Mouse (Mus musculus) heart, embryonic 16.5 days (tissue): ENCODE results near the gene Nfrkb. TPM values are rescaled to one million over a fixed set of nuclear protein-coding genes. Genes with fewer than 3 reads are reported as not detected.

Experiments
- ATAC-seq: fragments of 200-750 bp; cut with Nextera tagmentation; replicated peaks from 2 replicates; pipeline ENCODE4 v1.8.0; 2017; ENCODE audit warnings: moderate number of reproducible peaks; ENCODE audit not compliant: insufficient read depth, low FRiP score; ENCODE audit errors: extremely low read depth
- H3K27ac ChIP-seq: fragments of 300-500 bp; sonication (generic); 2 replicates; pipeline ENCODE4 v1.5.1; 2014; ENCODE audit warnings: mild to moderate bottlenecking, low read length, control low read depth, moderate library complexity
- H3K27me3 ChIP-seq: fragments of 300-500 bp; sonication (generic); 2 replicates; pipeline ENCODE4 v1.6.1; 2014; ENCODE audit warnings: low read length, mixed read lengths; ENCODE audit not compliant: control insufficient read depth, insufficient read depth
- H3K36me3 ChIP-seq: fragments of 300-500 bp; sonication (generic); 2 replicates; pipeline ENCODE4 v1.6.1; 2014; ENCODE audit not compliant: control insufficient read depth, insufficient read depth
- H3K4me1 ChIP-seq: fragments of 300-500 bp; sonication (generic); 2 replicates; pipeline ENCODE4 v1.6.1; 2014; ENCODE audit warnings: low read length, mixed read lengths; ENCODE audit not compliant: control insufficient read depth, insufficient read depth
- H3K4me2 ChIP-seq: fragments of 300-500 bp; sonication (generic); 2 replicates; pipeline ENCODE4 v1.6.1; 2014; ENCODE audit warnings: low read depth, mild to moderate bottlenecking, control low read depth, low read length
- H3K4me3 ChIP-seq: fragments of 300-500 bp; sonication (generic); 2 replicates; pipeline ENCODE4 v1.5.1; 2014; ENCODE audit warnings: mild to moderate bottlenecking, control low read depth, low read length
- H3K9ac ChIP-seq: fragments of 300-500 bp; sonication (generic); 2 replicates; pipeline ENCODE4 v1.6.1; 2014; ENCODE audit warnings: low read length, control low read depth
- H3K9me3 ChIP-seq: fragments of 300-500 bp; sonication (generic); replicated peaks from 2 replicates; pipeline ENCODE4 v1.6.1; 2016; ENCODE audit warnings: low read length; ENCODE audit not compliant: control insufficient read depth
- WGBS: fragments of 180-500 bp; shearing (Covaris S2); extraction: QIAGEN DNeasy Blood & Tissue Kit; methylation state at CpG from one replicate; pipeline ENCODE4 v1.1.7; 2014; 5-methylcytosine and 5-hydroxymethylcytosine counted together
- polyA plus RNA-seq: library from polyadenylated mRNA; unstranded; fragments of >200 nt; fragmentation: Nextera tagmentation; extraction: Ambion mirVana; gene quantifications from 2 replicates; pipeline ENCODE4 v1.2.1, GENCODE M21; 2015

The Nfrkb gene
- polyA plus RNA-seq, 1 experiment from 2014 or later, result 13.4 TPM

GRCm38 (mm10) chr9:31405217-31405616, 19.2 kb downstream of the Nfrkb start:
- no peaks in the 10 kb centered on the region for H3K27me3 ChIP-seq
- no peak overlapping the region for H3K4me2 ChIP-seq
- WGBS, result 61% methylated on average over 6 of the region's 6 CpGs
- H3K4me3 ChIP-seq, result no peak overlapping the region
- H3K36me3 ChIP-seq, result peaks cover 66% of the 10 kb centered on the region
- H3K9me3 ChIP-seq, result no peaks in the 10 kb centered on the region
- ATAC-seq, result no peak
- no peak overlapping the region for H3K27ac ChIP-seq
- H3K4me1 ChIP-seq, result no peaks in the 10 kb centered on the region
- H3K9ac ChIP-seq, result no peak overlapping the region

DNA sequence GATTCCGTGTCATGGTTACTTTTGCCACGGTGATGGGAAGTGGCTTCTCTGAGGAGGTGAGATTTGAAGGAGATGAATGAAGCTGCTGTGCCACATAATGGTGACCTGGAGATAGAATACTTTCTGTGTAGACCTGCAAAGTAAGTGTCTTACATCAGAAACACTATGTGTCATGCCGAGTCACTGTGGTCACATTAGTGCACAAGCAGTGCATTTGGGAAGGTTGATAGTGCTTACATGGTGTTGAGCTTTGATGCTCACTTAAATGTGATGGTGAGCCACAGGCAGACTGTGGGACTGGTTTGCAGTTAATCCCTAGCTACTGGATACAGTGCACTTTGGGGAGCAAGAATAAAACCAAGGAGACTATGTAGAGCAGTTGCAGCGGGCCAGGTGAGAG, 26.2 kb downstream of the Nfrkb start:
- peaks cover 71% of the 10 kb centered on the region for H3K36me3 ChIP-seq

DNA sequence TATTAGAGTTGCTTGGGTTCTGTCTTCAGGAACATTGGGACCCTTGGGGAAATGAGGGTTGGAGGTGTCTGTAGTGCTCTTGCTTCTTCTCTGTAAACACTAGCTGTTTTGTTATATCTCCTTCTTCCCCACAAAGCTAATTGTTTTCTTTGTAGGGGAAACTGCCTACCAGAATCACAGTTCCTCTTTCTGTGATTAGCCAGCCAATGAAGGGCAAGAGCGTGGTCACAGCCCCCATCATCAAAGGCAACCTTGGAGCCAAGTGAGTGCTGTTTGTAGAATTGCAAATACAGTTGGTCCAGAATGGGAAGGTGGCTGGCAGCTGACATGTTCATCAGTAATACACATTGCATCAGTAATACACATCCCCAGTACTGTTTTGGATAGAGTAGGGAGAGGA, 32.8 kb downstream of the Nfrkb start:
- H3K9ac ChIP-seq, result no peak overlapping the region
- no peak for ATAC-seq
- H3K27ac ChIP-seq, result no peak overlapping the region
- 87% methylated on average over 1 of the region's 1 CpGs for WGBS
- no peaks in the 10 kb centered on the region for H3K9me3 ChIP-seq
- H3K4me1 ChIP-seq, result no peaks in the 10 kb centered on the region
- peaks cover 56% of the 10 kb centered on the region for H3K36me3 ChIP-seq
- H3K4me3 ChIP-seq, result no peak overlapping the region
- H3K27me3 ChIP-seq, result no peaks in the 10 kb centered on the region
- no peak overlapping the region for H3K4me2 ChIP-seq

More for the DNA sequence above, 26.2 kb downstream of the Nfrkb start:
- Histone ChIP-seq H3K27me3 (no peaks in the 10 kb centered on the region), H3K4me3 (no peak overlapping the region), H3K9ac (no peak overlapping the region), H3K27ac (no peak overlapping the region), H3K4me2 (no peak overlapping the region), H3K4me1 (no peaks in the 10 kb centered on the region), H3K9me3 (no peaks in the 10 kb centered on the region)
- 78% methylated on average over 4 of the region's 4 CpGs for WGBS
- no peak for ATAC-seq

DNA sequence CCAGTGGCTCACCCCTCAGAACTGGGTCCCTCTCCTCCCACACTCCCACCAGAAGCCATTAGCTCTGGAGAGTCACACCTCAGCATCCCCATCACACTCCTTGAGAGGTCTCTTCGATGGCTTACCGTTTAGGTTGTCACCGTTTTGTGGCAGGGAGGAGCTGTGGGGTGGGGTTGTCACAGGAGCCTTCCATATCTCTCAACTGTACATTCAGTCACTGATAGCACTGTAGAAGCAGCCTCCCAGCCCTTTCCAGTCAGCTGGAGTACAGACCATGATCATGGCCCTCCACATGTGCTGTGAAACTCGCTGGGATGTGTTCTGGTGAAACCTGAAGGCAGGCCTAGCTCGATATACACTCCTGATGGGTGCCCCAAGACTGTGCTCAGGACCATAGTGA, 36.2 kb downstream of the Nfrkb start:
- Histone ChIP-seq H3K9ac (no peak overlapping the region), H3K4me1 (no peaks in the 10 kb centered on the region), H3K9me3 (no peaks in the 10 kb centered on the region), H3K27me3 (no peaks in the 10 kb centered on the region), H3K4me3 (no peak overlapping the region), H3K27ac (no peak overlapping the region), H3K4me2 (no peak overlapping the region), H3K36me3 (peaks cover 34% of the 10 kb centered on the region)
- no peak; the same call in 1 of the 2 replicates for ATAC-seq
- WGBS, result 75% methylated on average over 5 of the region's 5 CpGs

- Histone ChIP-seq H3K4me3 (no peak overlapping the region), H3K36me3 (no peaks in the 10 kb centered on the region), H3K4me1 (no peaks in the 10 kb centered on the region), H3K27me3 (no peaks in the 10 kb centered on the region), H3K9ac (no peak overlapping the region), H3K4me2 (no peak overlapping the region), H3K27ac (no peak overlapping the region), H3K9me3 (no peaks in the 10 kb centered on the region)
- ATAC-seq, result no peak
- WGBS, result 79% methylated on average over 7 of the region's 7 CpGs
Measured at GRCm38 (mm10) chr9:31428971-31429370, 43.0 kb downstream of the Nfrkb start.

GRCm38 (mm10) chr9:31430011-31430410, 44.0 kb downstream of the Nfrkb start:
- Histone ChIP-seq H3K9ac (no peak overlapping the region), H3K27ac (no peak overlapping the region), H3K36me3 (no peaks in the 10 kb centered on the region), H3K9me3 (no peaks in the 10 kb centered on the region), H3K4me1 (no peaks in the 10 kb centered on the region), H3K27me3 (no peaks in the 10 kb centered on the region), H3K4me3 (no peak overlapping the region), H3K4me2 (no peak overlapping the region)
- 66% methylated on average over 9 of the region's 9 CpGs for WGBS
- ATAC-seq, result no peak

DNA sequence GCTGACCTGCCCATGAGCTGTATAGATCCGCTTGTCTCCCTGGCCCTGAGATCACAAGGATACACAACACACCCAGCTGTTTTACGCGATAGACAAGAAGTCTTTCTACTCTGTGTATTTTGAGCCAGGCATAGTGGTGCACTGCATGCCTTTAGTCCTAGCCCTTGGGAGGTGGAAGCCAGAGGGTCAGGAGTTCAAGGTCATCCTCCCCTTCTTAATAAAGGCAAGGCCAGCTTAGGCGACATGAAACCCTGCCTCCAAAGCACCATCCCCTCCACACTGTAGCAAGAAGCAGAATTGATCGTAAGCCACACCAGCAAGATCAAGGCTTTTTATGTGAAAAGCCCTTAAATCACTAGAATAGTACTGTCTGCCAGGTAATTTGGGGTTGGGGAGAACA, 45.8 kb downstream of the Nfrkb start:
- Histone ChIP-seq H3K27ac (no peak overlapping the region), H3K4me1 (no peaks in the 10 kb centered on the region), H3K36me3 (no peaks in the 10 kb centered on the region), H3K9me3 (no peaks in the 10 kb centered on the region), H3K9ac (no peak overlapping the region), H3K27me3 (no peaks in the 10 kb centered on the region), H3K4me3 (no peak overlapping the region), H3K4me2 (no peak overlapping the region)
- 73% methylated on average over 5 of the region's 5 CpGs for WGBS
- no peak for ATAC-seq

DNA sequence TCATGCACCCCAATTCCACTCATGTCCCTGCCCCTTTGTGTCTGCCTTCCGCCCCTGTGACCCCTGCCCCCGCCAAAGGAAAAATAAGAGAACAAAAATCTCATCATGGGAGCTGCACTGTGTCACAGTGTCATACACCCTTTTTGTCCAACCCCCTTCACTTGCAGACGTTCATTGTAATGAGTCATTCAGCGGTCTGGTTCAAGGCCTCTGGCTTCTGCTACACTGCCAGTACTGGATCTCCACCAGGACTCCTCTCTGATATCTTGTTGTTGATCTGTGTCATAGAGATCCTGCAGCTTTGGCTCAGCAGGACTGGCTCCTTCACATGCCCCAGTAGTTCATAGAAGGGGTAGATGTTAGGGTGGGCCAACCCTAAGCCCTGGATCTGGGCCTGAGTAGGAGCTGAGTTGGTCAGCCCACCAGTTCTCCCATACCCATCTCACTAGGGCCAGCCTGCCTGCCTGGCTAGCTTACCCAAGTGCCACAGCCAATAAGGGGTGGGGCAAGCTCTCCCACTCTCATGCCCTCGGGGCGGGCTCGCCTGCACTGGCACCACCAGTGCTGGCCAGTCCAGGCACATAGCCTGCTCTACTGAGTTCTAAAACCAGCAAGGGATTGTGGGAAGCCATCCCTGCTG, 46.5 kb downstream of the Nfrkb start:
- Histone ChIP-seq H3K27ac (no peak overlapping the region), H3K27me3 (no peaks in the 10 kb centered on the region), H3K9ac (no peak overlapping the region), H3K4me2 (no peak overlapping the region), H3K4me1 (no peaks in the 10 kb centered on the region), H3K36me3 (no peaks in the 10 kb centered on the region), H3K4me3 (no peak overlapping the region), H3K9me3 (no peaks in the 10 kb centered on the region)
- WGBS, result 79% methylated on average over 7 of the region's 7 CpGs
- no peak for ATAC-seq

DNA sequence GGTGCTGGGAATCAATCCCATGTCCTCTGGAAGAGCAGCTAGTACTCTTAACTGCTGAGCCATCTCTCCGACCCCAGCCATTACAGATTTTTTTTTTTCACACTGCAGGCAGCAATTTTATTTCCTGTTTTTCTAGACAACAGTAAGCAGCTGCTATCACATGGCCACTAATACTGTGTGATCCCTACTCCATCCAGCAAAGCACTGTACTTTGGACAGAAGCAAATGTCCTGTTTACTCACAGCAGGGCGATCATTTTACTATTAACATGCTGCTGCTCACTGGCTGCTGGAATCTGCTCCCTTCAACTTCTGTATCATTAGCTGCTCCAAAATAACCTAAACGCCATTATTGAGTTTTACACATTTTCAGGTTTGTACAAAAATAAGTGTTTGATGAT, 47.4 kb downstream of the Nfrkb start:
- Histone ChIP-seq H3K4me1 (no peaks in the 10 kb centered on the region), H3K4me2 (no peak overlapping the region), H3K27me3 (no peaks in the 10 kb centered on the region), H3K9me3 (no peaks in the 10 kb centered on the region), H3K9ac (no peak overlapping the region), H3K4me3 (no peak overlapping the region), H3K27ac (no peak overlapping the region), H3K36me3 (no peaks in the 10 kb centered on the region)
- 78% methylated on average over 3 of the region's 3 CpGs for WGBS
- ATAC-seq, result no peak
